9 mouse cellular contexts compared by ENCODE assay signal in genomic region chr12:108758273-108758672, GRCm38 (mm10). TPM values are rescaled to one million over a fixed set of nuclear protein-coding genes. Genes with fewer than 3 reads are reported as not detected.
DNase-seq lines count a peak whose midpoint lies in the region; ATAC-seq and TF ChIP-seq lines count a peak whose summit lies in the region.
"Had no signal": no experiment of that assay in that cellular context is flagged by ENCODE, and none has a peak within 500 bp of the region (broad histone marks: within the 10 kb centered on the region; RNA-seq: fewer than 3 reads in every experiment).

No protein-coding gene starts in this region.

- H3K27ac ChIP-seq in heart, embryonic 15.5 days: no peak overlapping the region
- H3K27ac ChIP-seq in ES-Bruce4 (ENCODE audit: insufficient read depth, low read length): no peak overlapping the region
- H3K27ac ChIP-seq in forebrain, postnatal 0 days (ENCODE audit: low read depth, low read length): no peak overlapping the region; the same call in 1 of the 2 replicates

- no peak overlapping the region for H3K9ac ChIP-seq in heart, embryonic 15.5 days
- H3K9ac ChIP-seq in ES-Bruce4 (ENCODE audit: low read depth, poor library complexity, severe bottlenecking): 0 out of 2 replicates have a peak overlapping the region, but pooled peaks have one; percentile 7
- H3K9ac ChIP-seq in forebrain, postnatal 0 days: no peak overlapping the region

- DNase-seq in heart, postnatal 25 days (ENCODE audit: low spot score): no peak
- no peak for DNase-seq in forebrain, postnatal 0 days
- no peak for DNase-seq in adrenal gland, adult 2 months
- no peak for DNase-seq in layer of hippocampus, adult 9-10 months (ENCODE audit: low spot score)
- DNase-seq in cerebellum, postnatal 10 days: no peak

- no peak; the same call in 1 of the 2 replicates for ATAC-seq in heart, embryonic 15.5 days (replicated peaks; ENCODE audit: insufficient number of reproducible peaks, insufficient read depth, low FRiP score, low read depth)
- no peak for ATAC-seq in forebrain, postnatal 0 days
- 0 out of 2 replicates have a peak, but pooled peaks have one; percentile 0 for ATAC-seq in megakaryocyte-erythroid progenitor cell, adult 5-6 weeks (replicated peaks; ENCODE audit: low FRiP score, low TSS enrichment, poor library complexity, severe bottlenecking)

- H3K9me3 ChIP-seq in heart, embryonic 15.5 days (replicated peaks): no peaks in the 10 kb centered on the region
- no peaks in the 10 kb centered on the region for H3K9me3 ChIP-seq in ES-Bruce4 (replicated peaks; ENCODE audit: control insufficient read depth, insufficient read depth, low read length, poor library complexity, severe bottlenecking)
- H3K9me3 ChIP-seq in forebrain, postnatal 0 days (ENCODE audit: low read length): no peaks in the 10 kb centered on the region

- WGBS in heart, embryonic 15.5 days: 65% methylated on average over 8 of the region's 8 CpGs
- WGBS in forebrain, postnatal 0 days: 68% methylated on average over 8 of the region's 8 CpGs

- H3K36me3 ChIP-seq in heart, embryonic 15.5 days: no peaks in the 10 kb centered on the region
- H3K36me3 ChIP-seq in ES-Bruce4 (ENCODE audit: control insufficient read depth, insufficient read depth, low read length, poor library complexity, severe bottlenecking): no peaks in the 10 kb centered on the region
- H3K36me3 ChIP-seq in forebrain, postnatal 0 days (ENCODE audit: insufficient read depth): no peaks in the 10 kb centered on the region
- H3K36me3 ChIP-seq: G1E had no signal

- intact Hi-C loops in heart, postnatal 25 days (cut with DNase I): loop anchor here (2.0 to 5.0 kb wide), 3 partner anchors 71 to 196 kb away; no protein-coding TSS in a partner anchor

- H3K4me1 ChIP-seq in heart, embryonic 15.5 days (replicated peaks): peaks cover 4% of the 10 kb centered on the region; the same call in 1 of the 2 replicates
- no peaks in the 10 kb centered on the region for H3K4me1 ChIP-seq in ES-Bruce4 (ENCODE audit: control insufficient read depth, insufficient read depth, low read length)
- no peaks in the 10 kb centered on the region for H3K4me1 ChIP-seq in forebrain, postnatal 0 days (ENCODE audit: insufficient read depth)

- TF ChIP-seq POLR2A in ES-Bruce4 (IDR thresholded peaks at IDR 0.05; ENCODE audit: insufficient read depth, low read length): no peak

- no peak for TF ChIP-seq CTCF in ES-Bruce4 (IDR thresholded peaks at IDR 0.05; ENCODE audit: low read depth, low read length)
- TF ChIP-seq CTCF in forebrain, postnatal 0 days (IDR thresholded peaks at IDR 0.05; ENCODE audit: low read depth): no peak

- no peaks in the 10 kb centered on the region for H3K27me3 ChIP-seq in heart, embryonic 15.5 days
- H3K27me3 ChIP-seq in ES-Bruce4 (ENCODE audit: control insufficient read depth, insufficient read depth, low read length, poor library complexity, severe bottlenecking): no peaks in the 10 kb centered on the region
- H3K27me3 ChIP-seq in forebrain, postnatal 0 days (ENCODE audit: insufficient read depth, low read length): no peaks in the 10 kb centered on the region

- no peak for TF ChIP-seq EP300 in ES-Bruce4 (IDR thresholded peaks at IDR 0.05; ENCODE audit: insufficient read depth, low read depth, low read length)

- peak overlapping the region; percentile 69 for H3K4me3 ChIP-seq in heart, embryonic 15.5 days
- peak overlapping the region; percentile 5; the same call in 1 of the 2 replicates for H3K4me3 ChIP-seq in ES-Bruce4 (ENCODE audit: low read depth, low read length)
- no peak overlapping the region for H3K4me3 ChIP-seq in forebrain, postnatal 0 days (ENCODE audit: low read depth, low read length)

- peak overlapping the region; percentile 89 for H3K4me2 ChIP-seq in heart, embryonic 15.5 days
- H3K4me2 ChIP-seq in forebrain, postnatal 0 days (ENCODE audit: low read depth): peak overlapping the region; percentile 35

RNA-seq across cellular contexts. Expression of gene Yy1, which starts 34.5 kb away (rescaled TPM):
- polyA plus RNA-seq in heart, embryonic 15.5 days (2015; fragmentation: Nextera tagmentation; extraction: Ambion mirVana): 10.5 and 13.1 TPM in 2 replicates
- total RNA-seq in heart, postnatal 25 days (2021): 10 to 100 TPM; 28.3 to 38.9 TPM
- 121 and 124 TPM in 2 replicates for polyA plus RNA-seq in ES-Bruce4 (2011; ENCODE audit: insufficient read depth, insufficient read length, low read depth, missing spikeins)
- 31.9 and 33.8 TPM in 2 replicates for total RNA-seq in forebrain, postnatal 0 days (2014; rRNA removed)
- 7.4 and 8.8 TPM in 2 replicates for polyA plus RNA-seq in forebrain, postnatal 0 days (2015; fragmentation: Nextera tagmentation; extraction: Ambion mirVana)
- total RNA-seq in megakaryocyte-erythroid progenitor cell, adult 5-6 weeks (2014; fragmentation: Nextera tagmentation): 52.3 and 58.0 TPM in 2 replicates
- total RNA-seq in megakaryocyte-erythroid progenitor cell, adult 5-6 weeks (2017): 61.4 and 70.3 TPM in 2 replicates
- total RNA-seq in adrenal gland, adult 2 months (2021): 100 to 1,000 TPM in 1 of 2 experiments, 10 to 100 TPM in 1; 56.2 to 102 TPM
- polyA plus RNA-seq in adrenal gland, adult 2 months (2012; rRNA removed): 22.5 and 27.8 TPM in 2 replicates

RNA-seq across cellular contexts. Expression of gene Degs2, which starts 56.2 kb away (rescaled TPM):
- 0.54 and 2.1 TPM in 2 replicates for polyA plus RNA-seq in heart, embryonic 15.5 days (2015; fragmentation: Nextera tagmentation; extraction: Ambion mirVana)
- under 1 TPM; 0.56 to 0.62 TPM for total RNA-seq in heart, postnatal 25 days (2021)
- polyA plus RNA-seq in ES-Bruce4 (2011; ENCODE audit: insufficient read depth, insufficient read length, low read depth, missing spikeins): not detected in 2 replicates
- total RNA-seq in forebrain, postnatal 0 days (2014; rRNA removed): 0.15 TPM in 1 of 2 replicates, not detected in the other
- 0.50 and 0.88 TPM in 2 replicates for polyA plus RNA-seq in forebrain, postnatal 0 days (2015; fragmentation: Nextera tagmentation; extraction: Ambion mirVana)
- total RNA-seq in megakaryocyte-erythroid progenitor cell, adult 5-6 weeks (2014; fragmentation: Nextera tagmentation): not detected in 2 replicates
- total RNA-seq in megakaryocyte-erythroid progenitor cell, adult 5-6 weeks (2017): not detected in 2 replicates
- total RNA-seq in adrenal gland, adult 2 months (2021): under 1 TPM in 1 of 2 experiments, not detected in 1; 0.17 TPM
- 0.10 and 0.27 TPM in 2 replicates for polyA plus RNA-seq in adrenal gland, adult 2 months (2012; rRNA removed)
- total RNA-seq: G1E had no signal
- polyA plus RNA-seq: G1E had no signal
